Mouse (Mus musculus): ENCODE data around the gene Aig1. TPM values are rescaled to one million over a fixed set of nuclear protein-coding genes. Genes with fewer than 3 reads are reported as not detected.

Aig1 gene
- total RNA-seq, 2 experiments from 2014 or later: 21.6 to 24.4 TPM

GRCm38 (mm10) chr10:13711281-13711829 is 157.4 kb downstream of the Aig1 start:
- no peak for DNase-seq (ENCODE audit: low spot score in 2 of 2)

GRCm38 (mm10) chr10:13705771-13706170 is 163.0 kb downstream of the Aig1 start:
- no peak for DNase-seq (ENCODE audit: low spot score in 2 of 2)

- DNase-seq (ENCODE audit: low spot score in 2 of 2): no peak
Observed at GRCm38 (mm10) chr10:13702688-13703087, 166.1 kb downstream of the Aig1 start.

- DNase-seq (ENCODE audit: low spot score in 2 of 2): no peak
Observed at GRCm38 (mm10) chr10:13702043-13702442, 166.7 kb downstream of the Aig1 start.

GRCm38 (mm10) chr10:13696326-13696725 is 172.5 kb downstream of the Aig1 start:
- no peak for DNase-seq (ENCODE audit: low spot score in 2 of 2)

- DNase-seq (ENCODE audit: low spot score in 2 of 2): no peak
Observed at GRCm38 (mm10) chr10:13693276-13693675, 175.5 kb downstream of the Aig1 start.

GRCm38 (mm10) chr10:13690773-13691172 is 178.0 kb downstream of the Aig1 start:
- DNase-seq (ENCODE audit: low spot score in 2 of 2): no peak

- no peak for DNase-seq (ENCODE audit: low spot score in 2 of 2)
Observed at GRCm38 (mm10) chr10:13689841-13690590, 178.8 kb downstream of the Aig1 start.

- no peak for DNase-seq (ENCODE audit: low spot score in 2 of 2)
Observed at GRCm38 (mm10) chr10:13688386-13689120, 180.2 kb downstream of the Aig1 start.

GRCm38 (mm10) chr10:13687182-13687810 is 181.5 kb downstream of the Aig1 start:
- no peak for DNase-seq (ENCODE audit: low spot score in 2 of 2)

- DNase-seq (ENCODE audit: low spot score in 2 of 2): no peak
Observed at GRCm38 (mm10) chr10:13686127-13686526, 182.7 kb downstream of the Aig1 start.

- no peak for DNase-seq (ENCODE audit: low spot score in 2 of 2)
Observed at GRCm38 (mm10) chr10:13685366-13685765, 183.4 kb downstream of the Aig1 start.

- DNase-seq (ENCODE audit: low spot score in 2 of 2): no peak
Observed at GRCm38 (mm10) chr10:13684452-13684851, 184.3 kb downstream of the Aig1 start.

GRCm38 (mm10) chr10:13682565-13682964 is 186.2 kb downstream of the Aig1 start:
- no peak for DNase-seq (ENCODE audit: low spot score in 2 of 2)

- DNase-seq (ENCODE audit: low spot score in 2 of 2): no peak
Observed at GRCm38 (mm10) chr10:13677440-13677839, 191.3 kb downstream of the Aig1 start.

- no peak for DNase-seq (ENCODE audit: low spot score in 2 of 2)
Observed at GRCm38 (mm10) chr10:13675033-13675379, 193.8 kb downstream of the Aig1 start.

- no peak for DNase-seq (ENCODE audit: low spot score in 2 of 2)
Observed at GRCm38 (mm10) chr10:13674304-13675032, 194.3 kb downstream of the Aig1 start.

- DNase-seq (ENCODE audit: low spot score in 2 of 2): no peak
Observed at GRCm38 (mm10) chr10:13667166-13667696, 201.5 kb downstream of the Aig1 start.

- DNase-seq (ENCODE audit: low spot score in 2 of 2): no peak
Observed at GRCm38 (mm10) chr10:13663476-13663875, 205.3 kb downstream of the Aig1 start.

GRCm38 (mm10) chr10:13659778-13660177 is 209.0 kb downstream of the Aig1 start:
- DNase-seq (ENCODE audit: low spot score in 2 of 2): no peak
